Mouse (Mus musculus): ENCODE data around the gene Ank2. TPM values are rescaled to one million over a fixed set of nuclear protein-coding genes. Genes with fewer than 3 reads are reported as not detected.
A peak's percentile ranks its signal among the peaks of the same experiment; 100 is the strongest.

Gene Ank2
- polyA plus RNA-seq, 1 experiment from 2014 or later, result 37.0 TPM

GRCm38 (mm10) chr3:127225167-127225798 lies 273.9 kb downstream of the Ank2 start:
- ATAC-seq (replicated peaks; ENCODE audit: low FRiP score, low TSS enrichment, low read depth) (peak; percentile 55; the same call in 1 of the 2 replicates), DNase-seq (ENCODE audit: low spot score) (peak; percentile 57)
- H3K4me2 ChIP-seq (ENCODE audit: low read length), result peak overlapping the region; percentile 54
- H3K9me3 ChIP-seq (ENCODE audit: control insufficient read depth, low read length), result no peaks in the 10 kb centered on the region
- no peaks in the 10 kb centered on the region for H3K27me3 ChIP-seq (replicated peaks; ENCODE audit: control insufficient read depth, insufficient read depth, low read length)
- H3K9ac ChIP-seq (ENCODE audit: low read length), result no peak overlapping the region
- no peaks in the 10 kb centered on the region; the same call in 1 of the 2 replicates for H3K4me1 ChIP-seq (replicated peaks; ENCODE audit: control insufficient read depth, insufficient read depth, low read length)
- 11% methylated on average over 16 of the region's 16 CpGs for WGBS
- H3K36me3 ChIP-seq (ENCODE audit: control insufficient read depth, insufficient read depth, low read length), result no peaks in the 10 kb centered on the region
- H3K27ac ChIP-seq (ENCODE audit: low read depth), result no peak overlapping the region
- peak overlapping the region; percentile 23 for H3K4me3 ChIP-seq (ENCODE audit: low read depth, low read length)

DNA sequence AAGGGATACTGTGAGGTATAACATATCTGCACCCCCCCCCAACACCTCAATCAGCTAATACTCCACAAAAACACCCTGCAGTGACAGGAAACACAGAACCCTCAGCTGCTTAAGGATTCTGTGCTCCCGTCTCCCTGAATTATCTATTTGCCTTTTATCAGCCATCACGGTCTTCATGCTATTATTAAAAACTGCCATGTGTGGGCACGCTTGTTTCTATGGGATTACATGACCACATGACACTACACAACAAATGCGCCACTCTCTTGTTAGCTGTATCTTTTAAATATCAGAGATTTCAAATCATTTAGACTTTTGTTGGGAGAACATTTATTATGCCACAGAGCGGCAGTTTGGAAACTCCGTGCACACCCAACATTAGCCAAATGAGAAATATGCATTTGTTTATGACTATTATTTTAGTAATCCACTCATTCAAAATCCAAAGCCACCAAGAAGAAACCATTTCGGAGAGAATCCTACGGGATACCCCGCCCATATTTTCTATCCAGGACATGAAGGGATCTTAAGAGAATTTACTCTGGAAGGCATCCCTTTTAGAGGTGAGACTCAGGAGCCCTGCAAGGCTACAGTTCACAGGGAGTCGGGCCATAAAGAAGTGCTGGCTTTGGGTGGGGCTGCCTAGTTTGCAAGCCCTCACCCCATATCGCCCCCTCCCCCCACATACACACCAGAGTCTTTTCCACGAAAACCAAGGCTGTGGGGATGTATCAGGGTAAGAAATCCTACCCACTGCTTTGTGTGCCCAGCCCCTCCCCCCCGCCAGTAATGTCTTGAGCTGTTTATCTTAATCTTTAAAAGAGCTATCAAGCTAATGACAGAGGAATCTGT lies 274.6 kb downstream of the Ank2 start:
- H3K36me3 ChIP-seq (ENCODE audit: control insufficient read depth, insufficient read depth, low read length), result no peaks in the 10 kb centered on the region
- 63% methylated on average over 13 of the region's 13 CpGs for WGBS
- no peaks in the 10 kb centered on the region for H3K9me3 ChIP-seq (ENCODE audit: control insufficient read depth, low read length)
- H3K27me3 ChIP-seq (replicated peaks; ENCODE audit: control insufficient read depth, insufficient read depth, low read length), result no peaks in the 10 kb centered on the region
- ATAC-seq (replicated peaks; ENCODE audit: low FRiP score, low TSS enrichment, low read depth) (no peak), DNase-seq (ENCODE audit: low spot score) (no peak)
- H3K9ac ChIP-seq (ENCODE audit: low read length), result no peak overlapping the region
- no peak overlapping the region for H3K4me3 ChIP-seq (ENCODE audit: low read depth, low read length)
- no peak overlapping the region; the same call in 1 of the 2 replicates for H3K4me2 ChIP-seq (ENCODE audit: low read length)
- no peak overlapping the region for H3K27ac ChIP-seq (ENCODE audit: low read depth)
- no peaks in the 10 kb centered on the region; the same call in 1 of the 2 replicates for H3K4me1 ChIP-seq (replicated peaks; ENCODE audit: control insufficient read depth, insufficient read depth, low read length)

- no peak overlapping the region for H3K4me2 ChIP-seq (ENCODE audit: low read length)
- H3K4me1 ChIP-seq (replicated peaks; ENCODE audit: control insufficient read depth, insufficient read depth, low read length), result no peaks in the 10 kb centered on the region; the same call in 1 of the 2 replicates
- DNase-seq (ENCODE audit: low spot score) (no peak), ATAC-seq (replicated peaks; ENCODE audit: low FRiP score, low TSS enrichment, low read depth) (no peak)
- H3K9ac ChIP-seq (ENCODE audit: low read length), result no peak overlapping the region
- 86% methylated on average over 2 of the region's 2 CpGs for WGBS
- no peaks in the 10 kb centered on the region for H3K27me3 ChIP-seq (replicated peaks; ENCODE audit: control insufficient read depth, insufficient read depth, low read length)
- no peaks in the 10 kb centered on the region for H3K36me3 ChIP-seq (ENCODE audit: control insufficient read depth, insufficient read depth, low read length)
- H3K9me3 ChIP-seq (ENCODE audit: control insufficient read depth, low read length), result no peaks in the 10 kb centered on the region
- no peak overlapping the region for H3K27ac ChIP-seq (ENCODE audit: low read depth)
- H3K4me3 ChIP-seq (ENCODE audit: low read depth, low read length), result no peak overlapping the region
These were observed 277.1 kb downstream of the Ank2 start for GRCm38 (mm10) chr3:127222086-127222485.

- no peak overlapping the region for H3K4me3 ChIP-seq (ENCODE audit: low read depth, low read length)
- no peaks in the 10 kb centered on the region; the same call in 1 of the 2 replicates for H3K4me1 ChIP-seq (replicated peaks; ENCODE audit: control insufficient read depth, insufficient read depth, low read length)
- H3K27ac ChIP-seq (ENCODE audit: low read depth), result no peak overlapping the region
- H3K27me3 ChIP-seq (replicated peaks; ENCODE audit: control insufficient read depth, insufficient read depth, low read length), result no peaks in the 10 kb centered on the region
- H3K36me3 ChIP-seq (ENCODE audit: control insufficient read depth, insufficient read depth, low read length), result no peaks in the 10 kb centered on the region
- no peak overlapping the region for H3K9ac ChIP-seq (ENCODE audit: low read length)
- no peak for ATAC-seq (replicated peaks; ENCODE audit: low FRiP score, low TSS enrichment, low read depth)
- H3K9me3 ChIP-seq (ENCODE audit: control insufficient read depth, low read length), result no peaks in the 10 kb centered on the region
- no peak overlapping the region for H3K4me2 ChIP-seq (ENCODE audit: low read length)
- DNase-seq (ENCODE audit: low spot score), result no peak
- WGBS, result 91% methylated on average over 9 of the region's 9 CpGs
These were observed 278.3 kb downstream of the Ank2 start for GRCm38 (mm10) chr3:127220859-127221258.

GRCm38 (mm10) chr3:127213534-127213933 lies 285.6 kb downstream of the Ank2 start:
- DNase-seq (ENCODE audit: low spot score), result no peak
- H3K4me3 ChIP-seq (ENCODE audit: low read depth, low read length), result no peak overlapping the region
- H3K9ac ChIP-seq (ENCODE audit: low read length), result no peak overlapping the region
- H3K27me3 ChIP-seq (replicated peaks; ENCODE audit: control insufficient read depth, insufficient read depth, low read length), result no peaks in the 10 kb centered on the region
- H3K4me2 ChIP-seq (ENCODE audit: low read length), result no peak overlapping the region
- ATAC-seq (replicated peaks; ENCODE audit: low FRiP score, low TSS enrichment, low read depth), result no peak
- no peaks in the 10 kb centered on the region for H3K36me3 ChIP-seq (ENCODE audit: control insufficient read depth, insufficient read depth, low read length)
- no peaks in the 10 kb centered on the region; the same call in 1 of the 2 replicates for H3K4me1 ChIP-seq (replicated peaks; ENCODE audit: control insufficient read depth, insufficient read depth, low read length)
- no peak overlapping the region for H3K27ac ChIP-seq (ENCODE audit: low read depth)
- no peaks in the 10 kb centered on the region for H3K9me3 ChIP-seq (ENCODE audit: control insufficient read depth, low read length)
- WGBS, result 59% methylated on average over 5 of the region's 5 CpGs

DNA sequence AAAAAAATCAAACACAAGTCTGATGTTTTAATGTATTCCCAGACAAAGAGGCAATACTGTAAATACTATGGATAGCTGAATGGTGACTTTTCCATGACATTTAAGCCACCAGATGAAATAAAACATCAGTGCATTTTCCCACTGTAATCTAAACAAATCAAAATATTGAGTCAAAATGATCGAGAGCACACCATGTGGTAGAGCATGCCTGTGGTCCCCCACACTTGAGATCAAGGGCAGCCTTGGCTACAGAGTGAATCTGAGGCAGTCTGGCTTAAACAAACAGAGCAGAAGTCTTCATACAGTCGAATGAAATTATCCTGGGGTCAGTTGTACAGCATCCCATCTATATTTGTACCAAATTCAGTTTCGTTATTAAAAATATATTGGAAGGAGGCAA lies 288.0 kb downstream of the Ank2 start:
- peak; percentile 18 for DNase-seq (ENCODE audit: low spot score)
- no peaks in the 10 kb centered on the region for H3K36me3 ChIP-seq (ENCODE audit: control insufficient read depth, insufficient read depth, low read length)
- no peak overlapping the region for H3K4me2 ChIP-seq (ENCODE audit: low read length)
- 47% methylated on average over 3 of the region's 3 CpGs for WGBS
- H3K4me1 ChIP-seq (replicated peaks; ENCODE audit: control insufficient read depth, insufficient read depth, low read length), result no peaks in the 10 kb centered on the region; the same call in 1 of the 2 replicates
- H3K9me3 ChIP-seq (ENCODE audit: control insufficient read depth, low read length), result no peaks in the 10 kb centered on the region
- peak overlapping the region; percentile 33; the same call in 1 of the 2 replicates for H3K27ac ChIP-seq (ENCODE audit: low read depth)
- H3K9ac ChIP-seq (ENCODE audit: low read length), result no peak overlapping the region
- H3K4me3 ChIP-seq (ENCODE audit: low read depth, low read length), result no peak overlapping the region
- H3K27me3 ChIP-seq (replicated peaks; ENCODE audit: control insufficient read depth, insufficient read depth, low read length), result no peaks in the 10 kb centered on the region
- ATAC-seq (replicated peaks; ENCODE audit: low FRiP score, low TSS enrichment, low read depth), result no peak

DNA sequence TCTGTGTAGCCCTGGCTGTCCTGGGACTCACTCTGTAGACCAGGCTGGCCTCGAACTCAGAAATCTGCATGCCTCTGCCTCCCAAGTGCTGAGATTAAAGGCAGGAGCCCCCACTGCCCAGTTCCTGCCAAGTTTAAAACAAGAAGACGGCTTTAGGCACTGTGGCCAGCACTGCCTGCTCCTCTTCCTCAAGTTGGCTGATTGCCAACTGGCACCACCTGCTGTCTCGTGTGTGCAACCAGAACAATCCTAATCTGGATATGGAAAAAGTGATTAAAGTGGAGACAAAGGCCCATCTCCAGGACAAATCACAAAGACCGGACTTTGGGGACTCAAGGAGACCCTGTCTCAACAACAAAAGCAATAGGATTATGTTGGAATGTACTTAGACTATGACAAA lies 288.6 kb downstream of the Ank2 start:
- DNase-seq (ENCODE audit: low spot score), result peak; percentile 32
- Histone ChIP-seq H3K27me3 (replicated peaks; ENCODE audit: control insufficient read depth, insufficient read depth, low read length) (no peaks in the 10 kb centered on the region), H3K4me2 (ENCODE audit: low read length) (no peak overlapping the region), H3K36me3 (ENCODE audit: control insufficient read depth, insufficient read depth, low read length) (no peaks in the 10 kb centered on the region), H3K4me3 (ENCODE audit: low read depth, low read length) (no peak overlapping the region), H3K9ac (ENCODE audit: low read length) (no peak overlapping the region), H3K4me1 (replicated peaks; ENCODE audit: control insufficient read depth, insufficient read depth, low read length) (no peaks in the 10 kb centered on the region; the same call in 1 of the 2 replicates), H3K27ac (ENCODE audit: low read depth) (no peak overlapping the region), H3K9me3 (ENCODE audit: control insufficient read depth, low read length) (no peaks in the 10 kb centered on the region)
- ATAC-seq (replicated peaks; ENCODE audit: low FRiP score, low TSS enrichment, low read depth), result no peak
- WGBS, result 49% methylated on average over 4 of the region's 4 CpGs

- Histone ChIP-seq H3K4me3 (ENCODE audit: low read depth, low read length) (no peak overlapping the region), H3K4me1 (replicated peaks; ENCODE audit: control insufficient read depth, insufficient read depth, low read length) (no peaks in the 10 kb centered on the region; the same call in 1 of the 2 replicates), H3K9ac (ENCODE audit: low read length) (no peak overlapping the region), H3K27ac (ENCODE audit: low read depth) (no peak overlapping the region), H3K9me3 (ENCODE audit: control insufficient read depth, low read length) (no peaks in the 10 kb centered on the region), H3K36me3 (ENCODE audit: control insufficient read depth, insufficient read depth, low read length) (no peaks in the 10 kb centered on the region), H3K27me3 (replicated peaks; ENCODE audit: control insufficient read depth, insufficient read depth, low read length) (no peaks in the 10 kb centered on the region), H3K4me2 (ENCODE audit: low read length) (no peak overlapping the region)
- ATAC-seq (replicated peaks; ENCODE audit: low FRiP score, low TSS enrichment, low read depth) (no peak), DNase-seq (ENCODE audit: low spot score) (no peak)
- 84% methylated on average over 5 of the region's 5 CpGs for WGBS
These were observed 290.3 kb downstream of the Ank2 start for GRCm38 (mm10) chr3:127208871-127209270.
